Mouse (Mus musculus) kidney, postnatal 0 days (tissue): ENCODE measurements around the gene Slc45a3. TPM values are rescaled to one million over a fixed set of nuclear protein-coding genes. Genes with fewer than 3 reads are reported as not detected.

Experiments
- ATAC-seq: fragments of 200-750 bp; cut with Nextera tagmentation; replicated peaks from 2 replicates; pipeline ENCODE4 v1.8.0; 2017; ENCODE audit warnings: low read depth, moderate number of reproducible peaks, moderate TSS enrichment, moderate library complexity; ENCODE audit not compliant: low FRiP score
- DNase-seq: peaks from one replicate; pipeline ENCODE4 v3.0.0-alpha.2; 2016; ENCODE audit warnings: low spot score
- H3K27ac ChIP-seq: fragments of 300-500 bp; sonication (generic); 2 replicates; pipeline ENCODE4 v1.5.1; 2014; ENCODE audit warnings: mild to moderate bottlenecking
- H3K27me3 ChIP-seq: fragments of 300-500 bp; sonication (generic); 2 replicates; pipeline ENCODE4 v1.6.1; 2014; ENCODE audit warnings: low read length, mixed read lengths; ENCODE audit not compliant: insufficient read depth
- H3K36me3 ChIP-seq: fragments of 300-500 bp; sonication (generic); 2 replicates; pipeline ENCODE4 v1.6.1; 2014; ENCODE audit warnings: low read length, mixed read lengths; ENCODE audit not compliant: insufficient read depth
- H3K4me1 ChIP-seq: fragments of 300-500 bp; sonication (generic); replicated peaks from 2 replicates; pipeline ENCODE4 v1.6.1; 2014; ENCODE audit warnings: antibody characterized with exemption, low read length, mixed read lengths; ENCODE audit not compliant: insufficient read depth
- H3K4me2 ChIP-seq: fragments of 300-500 bp; sonication (generic); 2 replicates; pipeline ENCODE4 v1.6.1; 2014; ENCODE audit warnings: mild to moderate bottlenecking, low read length, moderate library complexity, mixed read lengths
- H3K4me3 ChIP-seq: fragments of 300-500 bp; sonication (generic); replicated peaks from 2 replicates; pipeline ENCODE4 v1.5.1; 2014; ENCODE audit warnings: low read depth, low read length
- H3K9ac ChIP-seq: fragments of 300-500 bp; sonication (generic); 2 replicates; pipeline ENCODE4 v1.6.1; 2014; ENCODE audit warnings: low read depth, low read length
- H3K9me3 ChIP-seq: fragments of 300-500 bp; sonication (generic); replicated peaks from 2 replicates; pipeline ENCODE4 v1.6.1; 2016; ENCODE audit warnings: low read length, inconsistent platforms, mixed read lengths
- CTCF ChIP-seq: IDR thresholded peaks from 2 replicates; pipeline ENCODE4 v1.5.1; 2016; ENCODE audit warnings: antibody characterized with exemption, low read depth, mild to moderate bottlenecking, moderate library complexity
- WGBS: fragments of 180-500 bp; shearing (Covaris S2); extraction: QIAGEN DNeasy Blood & Tissue Kit; methylation state at CpG from one replicate; pipeline ENCODE4 v1.1.7; 2014; 5-methylcytosine and 5-hydroxymethylcytosine counted together
- polyA plus RNA-seq: library from polyadenylated mRNA; unstranded; fragments of >200 nt; fragmentation: Nextera tagmentation; extraction: Ambion mirVana; gene quantifications from 2 replicates; pipeline ENCODE4 v1.2.1, GENCODE M21; 2015

Slc45a3 gene
- polyA plus RNA-seq, 1 experiment from 2014 or later, result 9.1 TPM

DNA sequence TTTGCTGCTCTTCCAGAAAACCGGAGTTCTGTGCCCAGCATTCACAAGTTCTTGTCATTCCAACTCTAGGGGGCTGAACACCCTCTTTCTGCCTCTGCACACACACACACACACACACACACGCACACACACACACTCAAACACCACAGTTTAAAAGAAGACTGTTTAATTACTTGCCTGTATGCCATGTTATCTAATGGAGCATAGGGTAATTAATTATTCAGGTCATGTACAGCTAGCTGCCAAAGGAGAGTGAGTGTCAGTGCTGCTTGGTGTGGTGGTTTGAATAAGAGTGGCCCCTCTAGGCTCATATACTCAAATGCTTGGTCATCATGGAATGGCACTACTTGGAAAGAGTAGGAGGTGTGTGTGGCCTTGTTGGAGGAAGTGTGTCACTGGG, 21.0 kb downstream of the Slc45a3 start:
- Histone ChIP-seq H3K36me3 (no peaks in the 10 kb centered on the region), H3K4me1 (no peaks in the 10 kb centered on the region), H3K27ac (no peak overlapping the region), H3K27me3 (no peaks in the 10 kb centered on the region), H3K4me3 (no peak overlapping the region), H3K4me2 (no peak overlapping the region), H3K9me3 (no peaks in the 10 kb centered on the region), H3K9ac (no peak overlapping the region)
- ATAC-seq, result no peak
- no peak for TF ChIP-seq CTCF
- 77% methylated on average over 2 of the region's 2 CpGs for WGBS
- no peak for DNase-seq

DNA sequence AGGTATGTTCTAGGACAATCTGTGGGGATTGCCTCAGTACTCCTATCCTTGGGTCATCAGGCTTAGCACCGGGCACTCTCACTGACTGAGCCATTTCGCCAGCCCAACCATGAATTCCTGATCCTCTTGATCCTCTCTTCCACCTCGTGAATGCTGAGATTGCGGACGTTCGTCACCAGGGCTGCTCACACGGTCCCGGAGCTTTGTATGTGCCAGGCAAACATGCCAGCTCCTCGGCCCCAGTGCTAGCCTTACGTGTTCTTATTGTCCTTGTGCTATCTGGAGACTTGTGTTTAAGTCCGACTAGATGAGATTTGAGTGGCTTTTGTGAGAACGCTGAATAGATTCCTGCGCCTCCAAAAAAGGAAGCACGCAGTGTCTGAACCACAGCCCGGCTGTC, 24.7 kb downstream of the Slc45a3 start:
- Histone ChIP-seq H3K27ac (no peak overlapping the region), H3K4me3 (no peak overlapping the region), H3K4me2 (no peak overlapping the region), H3K27me3 (no peaks in the 10 kb centered on the region), H3K9me3 (no peaks in the 10 kb centered on the region), H3K4me1 (no peaks in the 10 kb centered on the region), H3K36me3 (no peaks in the 10 kb centered on the region), H3K9ac (no peak overlapping the region)
- 77% methylated on average over 15 of the region's 15 CpGs for WGBS
- ATAC-seq (no peak), DNase-seq (no peak)
- TF ChIP-seq CTCF, result no peak

DNA sequence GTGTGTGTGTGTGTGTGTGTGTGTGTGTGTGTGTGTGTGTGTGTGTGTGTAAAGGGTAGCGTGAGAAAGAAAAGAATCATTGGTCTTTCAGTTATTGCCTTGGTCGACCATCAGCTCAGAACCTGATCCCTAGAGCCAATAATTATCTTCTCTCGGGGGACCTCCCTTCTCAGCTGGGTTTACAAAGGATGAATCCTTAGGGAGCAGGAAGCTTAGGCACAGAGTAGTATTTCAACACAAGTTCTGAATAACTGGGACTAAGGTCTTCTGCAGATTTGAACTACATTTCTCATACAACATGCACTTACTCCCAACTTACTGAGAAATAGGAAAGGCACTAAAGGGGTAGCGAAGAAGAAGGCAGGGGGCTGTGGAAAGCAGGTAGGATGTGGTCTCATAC, 26.7 kb downstream of the Slc45a3 start:
- Histone ChIP-seq H3K9me3 (no peaks in the 10 kb centered on the region), H3K9ac (no peak overlapping the region), H3K4me3 (no peak overlapping the region), H3K4me1 (no peaks in the 10 kb centered on the region), H3K36me3 (no peaks in the 10 kb centered on the region), H3K27me3 (no peaks in the 10 kb centered on the region), H3K4me2 (no peak overlapping the region), H3K27ac (no peak overlapping the region)
- 62% methylated on average over 4 of the region's 4 CpGs for WGBS
- no peak for ATAC-seq
- DNase-seq, result no peak
- no peak for TF ChIP-seq CTCF

DNA sequence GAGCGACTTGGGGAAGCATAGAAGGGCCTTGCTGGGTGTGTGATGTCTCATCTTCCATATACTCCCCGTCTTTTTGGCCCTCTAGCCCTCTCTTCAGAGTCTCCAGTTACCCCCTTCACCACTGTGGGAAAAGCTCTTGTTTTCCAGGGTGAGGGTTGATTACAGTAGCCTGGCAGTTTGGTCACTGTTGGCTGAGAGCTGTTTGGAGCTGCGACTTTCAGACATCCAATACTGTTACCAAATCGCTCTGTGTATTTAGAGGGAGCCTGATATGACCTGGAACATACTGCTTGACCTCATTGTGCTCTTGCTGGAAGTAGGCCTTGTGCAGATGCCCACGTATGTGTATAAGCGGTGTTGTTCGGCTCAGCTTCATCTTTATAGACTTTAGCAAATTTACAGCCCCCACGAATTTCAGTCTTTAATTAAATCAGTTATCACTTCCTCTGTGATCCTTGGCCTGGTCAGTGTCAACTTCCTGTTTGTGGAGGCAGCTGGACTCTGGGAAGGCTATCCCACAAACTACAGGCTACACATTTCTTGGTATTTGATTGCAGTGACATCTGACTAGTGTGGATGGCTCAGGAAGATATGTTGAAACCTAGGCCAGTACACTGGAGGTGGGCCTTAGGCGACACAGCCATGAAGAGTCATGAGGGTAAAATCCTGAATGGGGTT, 27.5 kb downstream of the Slc45a3 start:
- Histone ChIP-seq H3K9me3 (no peaks in the 10 kb centered on the region), H3K27ac (no peak overlapping the region), H3K9ac (no peak overlapping the region), H3K27me3 (no peaks in the 10 kb centered on the region), H3K4me3 (no peak overlapping the region), H3K4me2 (no peak overlapping the region), H3K4me1 (no peaks in the 10 kb centered on the region), H3K36me3 (no peaks in the 10 kb centered on the region)
- DNase-seq, result no peak
- no peak for TF ChIP-seq CTCF
- ATAC-seq, result no peak
- 57% methylated on average over 9 of the region's 9 CpGs for WGBS

DNA sequence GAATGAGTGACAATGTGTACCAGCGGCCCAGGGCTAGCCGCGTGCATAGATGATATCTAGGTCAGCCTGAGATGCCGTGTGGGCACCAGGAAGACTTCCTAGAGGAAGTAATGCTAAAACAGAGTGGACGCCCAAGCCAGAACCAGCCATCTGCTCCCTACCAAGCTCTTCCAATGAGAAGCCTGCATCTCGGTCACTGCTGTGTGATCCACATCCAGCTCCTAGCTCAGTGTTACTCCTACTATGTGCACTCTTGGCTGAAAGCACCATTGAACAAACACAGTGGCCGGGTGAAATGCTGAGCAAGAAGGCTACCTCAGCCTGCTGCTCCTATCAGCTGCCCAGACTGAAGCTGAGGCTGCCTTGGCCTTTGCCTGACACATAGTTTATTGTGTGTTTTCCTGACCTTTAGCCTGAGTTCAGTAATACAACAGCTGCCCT, 29.8 kb downstream of the Slc45a3 start:
- no peaks in the 10 kb centered on the region for H3K36me3 ChIP-seq
- no peak for DNase-seq
- WGBS, result 73% methylated on average over 7 of the region's 7 CpGs
- no peaks in the 10 kb centered on the region for H3K9me3 ChIP-seq
- no peak overlapping the region for H3K27ac ChIP-seq
- no peak overlapping the region for H3K9ac ChIP-seq
- no peak for TF ChIP-seq CTCF
- ATAC-seq, result no peak
- no peak overlapping the region for H3K4me3 ChIP-seq
- H3K27me3 ChIP-seq, result no peaks in the 10 kb centered on the region
- no peaks in the 10 kb centered on the region for H3K4me1 ChIP-seq
- H3K4me2 ChIP-seq, result no peak overlapping the region

DNA sequence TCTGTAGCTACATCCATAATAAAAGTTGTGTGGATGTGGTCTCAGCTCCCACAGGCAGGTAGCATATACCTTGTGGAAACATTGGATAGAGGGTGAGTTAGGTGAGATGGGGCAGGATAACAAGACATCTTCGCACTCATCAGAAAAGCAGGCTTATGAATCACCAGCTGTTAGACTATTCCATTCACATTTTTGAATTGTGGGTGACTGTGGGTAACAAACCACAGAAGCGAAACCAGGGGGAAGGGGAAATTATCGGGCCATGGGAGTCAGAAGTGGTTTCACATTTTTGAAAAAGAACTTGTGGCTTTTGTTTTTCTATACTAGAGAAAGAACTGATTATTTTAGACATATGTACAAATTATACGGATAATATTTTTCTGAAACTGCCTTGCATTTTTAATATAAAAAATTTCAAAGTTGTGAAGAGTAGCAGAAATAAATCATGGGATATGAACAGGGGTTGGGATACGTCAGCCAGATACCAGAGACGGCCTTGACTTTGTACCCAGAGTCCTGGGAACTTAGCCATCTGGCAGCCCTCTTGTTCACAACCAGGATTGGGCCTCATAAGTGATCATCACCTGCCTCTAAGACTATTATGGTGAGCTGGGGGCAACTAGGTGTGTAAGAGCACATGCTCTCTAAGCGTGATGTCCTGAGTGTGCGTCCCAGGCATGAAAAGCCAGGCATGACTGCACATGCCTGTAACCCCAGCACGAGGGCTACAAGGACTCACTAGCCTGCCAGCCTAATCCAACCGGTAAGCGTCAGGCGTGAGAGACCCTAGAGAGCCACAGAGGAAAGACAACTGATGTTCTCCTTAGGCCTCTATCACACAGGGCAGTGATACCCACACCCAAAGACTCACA, 30.6 kb downstream of the Slc45a3 start:
- Histone ChIP-seq H3K36me3 (no peaks in the 10 kb centered on the region), H3K27me3 (no peaks in the 10 kb centered on the region), H3K27ac (no peak overlapping the region), H3K4me1 (no peaks in the 10 kb centered on the region), H3K4me2 (no peak overlapping the region), H3K9me3 (no peaks in the 10 kb centered on the region), H3K9ac (no peak overlapping the region), H3K4me3 (no peak overlapping the region)
- WGBS, result 73% methylated on average over 12 of the region's 12 CpGs
- ATAC-seq (no peak), DNase-seq (no peak)
- no peak for TF ChIP-seq CTCF
